23 mouse cellular contexts compared by ENCODE assay signal in the genomic region with DNA sequence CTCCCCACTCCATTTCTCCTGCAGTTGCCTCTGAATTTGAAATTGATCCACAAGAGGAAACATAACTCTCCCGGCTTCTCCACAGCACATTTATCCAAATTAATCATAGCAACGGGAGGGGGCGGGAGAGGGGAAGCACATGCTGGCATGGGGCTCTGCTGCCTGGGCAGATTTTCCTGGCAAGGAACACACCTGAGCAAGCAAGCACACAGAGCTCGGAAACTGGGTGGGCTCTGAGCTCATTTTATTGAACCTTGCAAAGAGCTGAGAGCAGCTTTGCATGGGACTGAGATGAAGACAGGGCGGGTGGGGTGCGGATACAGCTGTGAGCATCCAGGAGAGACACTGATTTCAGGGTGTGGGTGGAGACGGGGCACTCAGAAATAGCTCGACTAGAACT.
DNase-seq lines count a peak whose midpoint lies in the region; ATAC-seq and TF ChIP-seq lines count a peak whose summit lies in the region.
"Had no signal": no experiment of that assay in that cellular context is flagged by ENCODE, and none has a peak within 500 bp of the region (broad histone marks: within the 10 kb centered on the region; RNA-seq: fewer than 3 reads in every experiment).

No protein-coding gene starts in this region.

- H3K9me3 ChIP-seq in forebrain, embryonic 10.5 days: peaks cover 7% of the 10 kb centered on the region
- H3K9me3 ChIP-seq in forebrain, embryonic 15.5 days: no peaks in the 10 kb centered on the region
- H3K9me3 ChIP-seq: heart, embryonic 15.5 days; hindbrain, embryonic 15.5 days; limb, embryonic 13.5 days; midbrain, embryonic 13.5 days; neural tube, embryonic 12.5 days had no signal

- H3K27me3 ChIP-seq in forebrain, embryonic 10.5 days (ENCODE audit: poor library complexity, severe bottlenecking): no peaks in the 10 kb centered on the region
- H3K27me3 ChIP-seq in forebrain, embryonic 15.5 days: no peaks in the 10 kb centered on the region
- H3K27me3 ChIP-seq: hindbrain, embryonic 15.5 days; limb, embryonic 13.5 days; midbrain, embryonic 13.5 days; neural tube, embryonic 12.5 days had no signal

- no peak overlapping the region for H3K4me2 ChIP-seq in forebrain, embryonic 15.5 days (replicated peaks)
- H3K4me2 ChIP-seq: heart, embryonic 15.5 days; hindbrain, embryonic 15.5 days; limb, embryonic 13.5 days; midbrain, embryonic 13.5 days; neural tube, embryonic 12.5 days had no signal

- peaks cover 26% of the 10 kb centered on the region for H3K4me1 ChIP-seq in forebrain, embryonic 10.5 days
- peaks cover 19% of the 10 kb centered on the region for H3K4me1 ChIP-seq in forebrain, embryonic 15.5 days
- H3K4me1 ChIP-seq: heart, embryonic 15.5 days; neural tube, embryonic 12.5 days had no signal

- no peaks in the 10 kb centered on the region for H3K36me3 ChIP-seq in forebrain, embryonic 10.5 days (replicated peaks)
- no peaks in the 10 kb centered on the region for H3K36me3 ChIP-seq in forebrain, embryonic 15.5 days
- H3K36me3 ChIP-seq: heart, embryonic 15.5 days; hindbrain, embryonic 15.5 days; limb, embryonic 13.5 days; midbrain, embryonic 13.5 days; neural tube, embryonic 12.5 days had no signal

- H3K4me3 ChIP-seq in forebrain, embryonic 10.5 days: no peak overlapping the region
- no peak overlapping the region for H3K4me3 ChIP-seq in forebrain, embryonic 15.5 days
- H3K4me3 ChIP-seq in layer of hippocampus, adult 2 months: no peak overlapping the region
- H3K4me3 ChIP-seq: gastrocnemius, adult 2 months; heart, embryonic 15.5 days; hindbrain, embryonic 15.5 days; limb, embryonic 13.5 days; midbrain, embryonic 13.5 days; neural tube, embryonic 12.5 days had no signal

- ATAC-seq in forebrain, embryonic 15.5 days (replicated peaks): no peak
- ATAC-seq: midbrain, embryonic 13.5 days had no signal

- 85% methylated on average over 8 of the region's 8 CpGs for WGBS in forebrain, embryonic 10.5 days
- 64% methylated on average over 8 of the region's 8 CpGs for WGBS in forebrain, embryonic 15.5 days

- no peak for TF ChIP-seq CTCF in layer of hippocampus, adult 2 months (conservative IDR thresholded peaks at IDR 0.05)

- 0 out of 2 replicates have a peak overlapping the region, but pooled peaks have one; percentile 20 for H3K27ac ChIP-seq in forebrain, embryonic 10.5 days
- no peak overlapping the region for H3K27ac ChIP-seq in forebrain, embryonic 15.5 days (replicated peaks)
- H3K27ac ChIP-seq in layer of hippocampus, adult 2 months: peak overlapping the region; percentile 88
- H3K27ac ChIP-seq: gastrocnemius, adult 2 months; heart, embryonic 15.5 days; hindbrain, embryonic 15.5 days; limb, embryonic 13.5 days; midbrain, embryonic 13.5 days; neural tube, embryonic 12.5 days; stomach, postnatal 0 days had no signal

- no peak for DNase-seq in forebrain, embryonic 10.5 days (ENCODE audit: extremely low spot score, low spot score)
- DNase-seq in layer of hippocampus, adult 2 months (ENCODE audit: low spot score in 2 of 2): peak; percentile 54 to 64
- no peak for DNase-seq in layer of hippocampus, postnatal 10 days (ENCODE audit: low spot score in 2 of 2)
- peak; percentile 38 for DNase-seq in right cerebral cortex, adult 18-20 months
- no peak for DNase-seq in right cerebral cortex, postnatal 4 days
- no peak for DNase-seq in lung, adult 18-20 months
- no peak for DNase-seq in thymus, adult 18-20 months
- DNase-seq: adrenal gland, postnatal 25 days; cerebellum, adult 9-10 months; gastrocnemius, adult 2 months; heart, adult 18-20 months; kidney, adult 11 months; kidney, postnatal 14 days; lung, adult 2 months; lung, postnatal 4 days; thymus, postnatal 4 days had no signal

- no peak overlapping the region for H3K9ac ChIP-seq in forebrain, embryonic 15.5 days (replicated peaks)
- H3K9ac ChIP-seq: heart, embryonic 15.5 days; hindbrain, embryonic 15.5 days; limb, embryonic 13.5 days; midbrain, embryonic 13.5 days; neural tube, embryonic 12.5 days had no signal

Comparison
In these comparisons a context has a peak if more than half of its experiments do, and no peak if none do; other contexts are left out.
1. DNase-seq: peak in layer of hippocampus, adult 2 months (2 of 2) and right cerebral cortex, adult 18-20 months (single experiment); none in forebrain, embryonic 10.5 days (single experiment), layer of hippocampus, postnatal 10 days (0 of 2), right cerebral cortex, postnatal 4 days (single experiment), lung, adult 18-20 months (0 of 2) and thymus, adult 18-20 months (0 of 2).